Mouse (Mus musculus): ENCODE measurements around the gene Lypd6b.

DNA sequence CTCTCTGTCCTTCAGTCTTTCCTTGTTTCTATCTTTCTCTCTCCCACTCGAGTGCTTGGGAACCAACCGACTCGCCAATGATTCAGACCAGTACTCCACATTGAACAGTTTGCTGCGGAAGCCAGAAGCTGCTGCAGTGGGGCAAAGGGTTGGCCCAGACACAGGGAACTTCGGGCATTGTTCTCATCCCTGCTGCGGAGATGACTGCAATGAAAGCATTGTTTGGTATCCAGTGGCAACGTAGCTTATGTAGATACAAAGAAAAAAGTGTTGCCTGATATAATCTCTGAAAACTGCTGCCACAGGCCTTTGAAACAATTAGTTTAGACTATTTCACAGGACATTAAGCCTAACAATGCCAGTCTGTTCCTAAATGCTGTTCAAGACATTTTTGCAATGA lies 57.6 kb downstream of the Lypd6b start:
- TF ChIP-seq CTCF (IDR thresholded peaks at IDR 0.05; ENCODE audit: borderline replicate concordance, extremely low read depth, insufficient read depth, insufficient read length) (no peak), POLR2A (IDR thresholded peaks at IDR 0.05; ENCODE audit: borderline replicate concordance, extremely low read depth, insufficient read depth, insufficient read length, poor library complexity, severe bottlenecking) (no peak)
